11 mouse cellular contexts compared by ENCODE assay signal in genomic region chr5:150599301-150600294, GRCm38 (mm10). TPM values are rescaled to one million over a fixed set of nuclear protein-coding genes. Genes with fewer than 3 reads are reported as not detected.
DNase-seq lines count a peak whose midpoint lies in the region; ATAC-seq lines count a peak whose summit lies in the region.
"Had no signal": no experiment of that assay in that cellular context is flagged by ENCODE, and none has a peak within 500 bp of the region (broad histone marks: within the 10 kb centered on the region; RNA-seq: fewer than 3 reads in every experiment).

No protein-coding gene starts in this region.

- DNase-seq in kidney, postnatal 25 days: no peak
- DNase-seq in 416B (ENCODE audit: low read depth) (peak; percentile 43), adipocyte (ENCODE audit: low spot score) (peak; percentile 51)
- DNase-seq in liver, embryonic 11.5 days (ENCODE audit: low spot score): no peak
- no peak for DNase-seq in embryo, embryonic 11 days
- no peak for DNase-seq in urinary bladder, adult 18-20 months (ENCODE audit: low spot score in 2 of 2)
- DNase-seq in adrenal gland, postnatal 4 days (ENCODE audit: low spot score in 2 of 2): no peak
- DNase-seq: layer of hippocampus, postnatal 36 days; lung, adult 2 months had no signal

- H3K36me3 ChIP-seq in kidney, embryonic 15.5 days: no peaks in the 10 kb centered on the region
- no peaks in the 10 kb centered on the region for H3K36me3 ChIP-seq in liver, embryonic 11.5 days (ENCODE audit: control insufficient read depth, insufficient read depth, low read length)

- whole genome bisulfite sequencing in kidney, embryonic 15.5 days: 49% methylated on average over 13 of the region's 13 CpGs
- WGBS in liver, embryonic 11.5 days: 73% methylated on average over 13 of the region's 13 CpGs

- no peaks in the 10 kb centered on the region for H3K9me3 ChIP-seq in kidney, embryonic 15.5 days (replicated peaks)
- H3K9me3 ChIP-seq in liver, embryonic 11.5 days (ENCODE audit: control insufficient read depth, low read length): no peaks in the 10 kb centered on the region
- H3K9me3 ChIP-seq: heart, embryonic 12.5 days had no signal

- no peak for ATAC-seq in kidney, embryonic 15.5 days (replicated peaks; ENCODE audit: low FRiP score)
- no peak for ATAC-seq in liver, embryonic 11.5 days (replicated peaks; ENCODE audit: low FRiP score)

- H3K4me1 ChIP-seq in kidney, embryonic 15.5 days: peaks cover 24% of the 10 kb centered on the region
- H3K4me1 ChIP-seq in liver, embryonic 11.5 days (replicated peaks; ENCODE audit: control insufficient read depth, insufficient read depth, low read length): peaks cover 30% of the 10 kb centered on the region

- no peak overlapping the region for H3K4me3 ChIP-seq in kidney, embryonic 15.5 days (replicated peaks)
- no peak overlapping the region for H3K4me3 ChIP-seq in liver, embryonic 11.5 days (ENCODE audit: low read depth, low read length)
- H3K4me3 ChIP-seq: heart, embryonic 12.5 days had no signal

- no peak overlapping the region for H3K9ac ChIP-seq in kidney, embryonic 15.5 days
- H3K9ac ChIP-seq in liver, embryonic 11.5 days (ENCODE audit: low read depth, low read length): no peak overlapping the region
- H3K9ac ChIP-seq: heart, embryonic 12.5 days had no signal

- peaks cover 14% of the 10 kb centered on the region; the same call in 1 of the 2 replicates for H3K27me3 ChIP-seq in kidney, embryonic 15.5 days
- H3K27me3 ChIP-seq in liver, embryonic 11.5 days (replicated peaks; ENCODE audit: control insufficient read depth, insufficient read depth, low read length): no peaks in the 10 kb centered on the region

- H3K4me2 ChIP-seq in kidney, embryonic 15.5 days: peak overlapping the region; percentile 29; the same call in 1 of the 2 replicates
- H3K4me2 ChIP-seq in liver, embryonic 11.5 days: peak overlapping the region; percentile 51
- H3K4me2 ChIP-seq: heart, embryonic 12.5 days had no signal

- no peak overlapping the region for H3K27ac ChIP-seq in kidney, embryonic 15.5 days
- no peak overlapping the region for H3K27ac ChIP-seq in liver, embryonic 11.5 days (ENCODE audit: low read depth, low read length)

RNA-seq across cellular contexts. Expression of gene N4bp2l1, which starts 2.6 kb away (rescaled TPM):
- 4.5 and 5.9 TPM in 2 replicates for polyA plus RNA-seq in kidney, embryonic 15.5 days (2015; fragmentation: Nextera tagmentation; extraction: Ambion mirVana)
- polyA plus RNA-seq in liver, embryonic 11.5 days (2014; fragmentation: Nextera tagmentation; extraction: Ambion mirVana): 13.0 and 14.3 TPM in 2 replicates
- total RNA-seq in adrenal gland, postnatal 4 days (2021): 10 to 100 TPM; 45.1 to 50.1 TPM

Comparison
In these comparisons a context has a peak if more than half of its experiments do, and no peak if none do; other contexts are left out.
1. DNase-seq: peak in 416B (single experiment) and adipocyte (single experiment); none in kidney, postnatal 25 days (0 of 2), liver, embryonic 11.5 days (single experiment), embryo, embryonic 11 days (single experiment), urinary bladder, adult 18-20 months (0 of 2) and adrenal gland, postnatal 4 days (0 of 2).